In genomic region chr1:166429053-166429452, GRCm38 (mm10) we compare ENCODE assay signal across 9 mouse cellular contexts. TPM values are rescaled to one million over a fixed set of nuclear protein-coding genes. Genes with fewer than 3 reads are reported as not detected.
A peak's percentile ranks its signal among the peaks of the same experiment; 100 is the strongest.
DNase-seq lines count a peak whose midpoint lies in the region; TF ChIP-seq lines count a peak whose summit lies in the region.
"Had no signal": no experiment of that assay in that cellular context is flagged by ENCODE, and none has a peak within 500 bp of the region (broad histone marks: within the 10 kb centered on the region; RNA-seq: fewer than 3 reads in every experiment).

No protein-coding gene starts in this region.

- DNase-seq in cerebellum, postnatal 14 days: peak; percentile 23 to 62
- DNase-seq in cerebellum, postnatal 36 days: no peak
- peak; percentile 25 for DNase-seq in lung, postnatal 36 days
- DNase-seq in lung, postnatal 14 days: no peak
- peak; percentile 52 to 56 for DNase-seq in layer of hippocampus, adult 2 months (ENCODE audit: low spot score in 2 of 2)
- peak; percentile 19 for DNase-seq in naive thymus-derived CD4-positive, alpha-beta T cell, adult 2 months (ENCODE audit: low read depth)
- DNase-seq in adrenal gland, adult 8-10 months: no peak
- no peak for DNase-seq in ovary, postnatal 10 days (ENCODE audit: low spot score)

- H3K4me3 ChIP-seq in layer of hippocampus, adult 2 months: no peak overlapping the region
- H3K4me3 ChIP-seq: heart, embryonic 13.5 days had no signal

- H3K27ac ChIP-seq in layer of hippocampus, adult 2 months: no peak overlapping the region
- H3K27ac ChIP-seq: heart, embryonic 13.5 days had no signal

- peak; percentile 74 for TF ChIP-seq CTCF in layer of hippocampus, adult 2 months (conservative IDR thresholded peaks at IDR 0.05)

RNA-seq across cellular contexts. Expression of gene Pogk, which starts 19.4 kb away (rescaled TPM):
- total RNA-seq in layer of hippocampus, adult 2 months (2021): 10 to 100 TPM; 29.7 to 36.1 TPM
- 10 to 100 TPM; 30.0 to 43.1 (median 38.9) TPM for total RNA-seq in adrenal gland, adult 8-10 months (2022)

RNA-seq across cellular contexts. Expression of gene Tada1, which starts 50.2 kb away (rescaled TPM):
- 10 to 100 TPM; 35.2 to 38.2 TPM for total RNA-seq in layer of hippocampus, adult 2 months (2021)
- total RNA-seq in adrenal gland, adult 8-10 months (2022): 10 to 100 TPM; 20.6 to 26.8 (median 22.8) TPM

Comparison
In these comparisons a context has a peak if more than half of its experiments do, and no peak if none do; other contexts are left out.
1. DNase-seq: peak in cerebellum, postnatal 14 days (2 of 2), lung, postnatal 36 days (single experiment), layer of hippocampus, adult 2 months (2 of 2) and naive thymus-derived CD4-positive, alpha-beta T cell, adult 2 months (single experiment); none in cerebellum, postnatal 36 days (0 of 2), lung, postnatal 14 days (single experiment), adrenal gland, adult 8-10 months (single experiment) and ovary, postnatal 10 days (single experiment).